In genomic region chr13:81314306-81315120, GRCm38 (mm10) we compare ENCODE assay signal across 9 mouse cellular contexts.
DNase-seq lines count a peak whose midpoint lies in the region; ATAC-seq and TF ChIP-seq lines count a peak whose summit lies in the region.
"Had no signal": no experiment of that assay in that cellular context is flagged by ENCODE, and none has a peak within 500 bp of the region (broad histone marks: within the 10 kb centered on the region; RNA-seq: fewer than 3 reads in every experiment).

No protein-coding gene starts in this region.

- H3K27me3 ChIP-seq in kidney, postnatal 0 days (ENCODE audit: insufficient read depth, low read length) = no peaks in the 10 kb centered on the region
- no peaks in the 10 kb centered on the region for H3K27me3 ChIP-seq in stomach, embryonic 14.5 days (ENCODE audit: control insufficient read depth, insufficient read depth, low read length)
- H3K27me3 ChIP-seq in cerebellum, adult 2 months (ENCODE audit: control insufficient read depth, insufficient read depth, low read length) = no peaks in the 10 kb centered on the region

- H3K36me3 ChIP-seq in kidney, postnatal 0 days (ENCODE audit: insufficient read depth, low read length) = no peaks in the 10 kb centered on the region
- no peaks in the 10 kb centered on the region for H3K36me3 ChIP-seq in stomach, embryonic 14.5 days (ENCODE audit: control insufficient read depth, insufficient read depth, low read length)
- H3K36me3 ChIP-seq: G1E had no signal

- 47% methylated on average over 7 of the region's 7 CpGs for WGBS in kidney, postnatal 0 days
- 43% methylated on average over 7 of the region's 7 CpGs for WGBS in stomach, embryonic 14.5 days
- WGBS in cerebellum, adult 2 months = 70% methylated on average over 7 of the region's 7 CpGs

- H3K4me2 ChIP-seq in kidney, postnatal 0 days (ENCODE audit: low read length) = no peak overlapping the region
- no peak overlapping the region for H3K4me2 ChIP-seq in stomach, embryonic 14.5 days (replicated peaks; ENCODE audit: low read depth, low read length)

- 0 out of 2 replicates have a peak overlapping the region, but pooled peaks have one; percentile 25 for H3K27ac ChIP-seq in kidney, postnatal 0 days
- no peak overlapping the region; the same call in 1 of the 2 replicates for H3K27ac ChIP-seq in stomach, embryonic 14.5 days (ENCODE audit: low read length)
- H3K27ac ChIP-seq in cerebellum, adult 2 months (ENCODE audit: insufficient read depth, low read length) = no peak overlapping the region

- DNase-seq in frontal cortex, postnatal 10 days (ENCODE audit: low spot score in 2 of 2) = no peak
- DNase-seq in right cerebral cortex, adult 2 months (ENCODE audit: low spot score in 2 of 2) = peak; percentile 6 to 12
- no peak for DNase-seq in right cerebral cortex, postnatal 14 days
- peak; percentile 91 for DNase-seq in kidney, postnatal 0 days (ENCODE audit: low spot score)
- DNase-seq in gastrocnemius, postnatal 25 days = no peak
- no peak for DNase-seq in cerebellum, adult 2 months

- TF ChIP-seq CTCF in kidney, postnatal 0 days (IDR thresholded peaks at IDR 0.05; ENCODE audit: low read depth) = peak; percentile 83
- no peak for TF ChIP-seq CTCF in cerebellum, adult 2 months (IDR thresholded peaks at IDR 0.05; ENCODE audit: borderline replicate concordance, insufficient read depth, low read depth, low read length)

- no peak overlapping the region for H3K9ac ChIP-seq in kidney, postnatal 0 days (ENCODE audit: low read depth, low read length)
- no peak overlapping the region for H3K9ac ChIP-seq in stomach, embryonic 14.5 days (replicated peaks; ENCODE audit: low read depth, low read length)

- no peaks in the 10 kb centered on the region for H3K9me3 ChIP-seq in kidney, postnatal 0 days (replicated peaks; ENCODE audit: low read length)
- no peaks in the 10 kb centered on the region for H3K9me3 ChIP-seq in stomach, embryonic 14.5 days (ENCODE audit: control insufficient read depth, low read depth, low read length)
- H3K9me3 ChIP-seq: G1E had no signal

- no peak for TF ChIP-seq POLR2A in cerebellum, adult 2 months (IDR thresholded peaks at IDR 0.05; ENCODE audit: borderline replicate concordance, insufficient read depth, low read length)

- peak; percentile 98 for ATAC-seq in frontal cortex, adult (ENCODE audit: low TSS enrichment)
- ATAC-seq in kidney, postnatal 0 days (replicated peaks; ENCODE audit: low FRiP score, low read depth) = peak; percentile 63; the same call in 1 of the 2 replicates
- ATAC-seq in stomach, embryonic 14.5 days (ENCODE audit: insufficient number of reproducible peaks, insufficient read depth, low FRiP score, low read depth) = peak; percentile 60; the same call in 1 of the 2 replicates

- no peaks in the 10 kb centered on the region for H3K4me1 ChIP-seq in kidney, postnatal 0 days (replicated peaks; ENCODE audit: insufficient read depth, low read length)
- H3K4me1 ChIP-seq in stomach, embryonic 14.5 days (ENCODE audit: control insufficient read depth, insufficient read depth, low read length) = peaks cover 3% of the 10 kb centered on the region; the same call in 1 of the 2 replicates
- no peaks in the 10 kb centered on the region for H3K4me1 ChIP-seq in cerebellum, adult 2 months (ENCODE audit: control insufficient read depth, insufficient read depth, low read length)

- no peak overlapping the region for H3K4me3 ChIP-seq in kidney, postnatal 0 days (replicated peaks; ENCODE audit: low read depth, low read length)
- no peak overlapping the region for H3K4me3 ChIP-seq in stomach, embryonic 14.5 days (ENCODE audit: low read depth, low read length)
- no peak overlapping the region for H3K4me3 ChIP-seq in cerebellum, adult 2 months (replicated peaks; ENCODE audit: insufficient read depth, low read depth, low read length)

Comparison
In these comparisons a context has a peak if more than half of its experiments do, and no peak if none do; other contexts are left out.
1. DNase-seq: peak in right cerebral cortex, adult 2 months (2 of 2) and kidney, postnatal 0 days (single experiment); none in frontal cortex, postnatal 10 days (0 of 2), right cerebral cortex, postnatal 14 days (single experiment), gastrocnemius, postnatal 25 days (single experiment) and cerebellum, adult 2 months (0 of 2).
2. Peak in every context shown above with its lines, with median percentiles within 50 percentile points of each other: ATAC-seq.